Mouse (Mus musculus) thymus, adult 2 months (tissue): ENCODE measurements at regions not wholly inside any gene's neighbourhood (a gene's known extent, or its start where the extent isn't known, plus 50 kb on each side); places are given as distances from the start of the nearest gene placed in this dataset.

Experiments used
- CTCF ChIP-seq: fragments of 200-500 bp; IDR thresholded peaks from 2 replicates; pipeline ENCODE4 v1.5.1; 2012; ENCODE audit warnings: mild to moderate bottlenecking, control low read depth, low read length, moderate library complexity, borderline replicate concordance; ENCODE audit not compliant: control insufficient read depth, poor library complexity, insufficient read depth; ENCODE audit errors: extremely low read depth
- POLR2A ChIP-seq: fragments of 200-500 bp; IDR thresholded peaks from 2 replicates; pipeline ENCODE4 v1.6.1; 2012; ENCODE audit warnings: mild to moderate bottlenecking, low read length, control low read depth, moderate library complexity; ENCODE audit not compliant: control insufficient read depth, poor library complexity, insufficient read depth; ENCODE audit errors: extremely low read depth

DNA sequence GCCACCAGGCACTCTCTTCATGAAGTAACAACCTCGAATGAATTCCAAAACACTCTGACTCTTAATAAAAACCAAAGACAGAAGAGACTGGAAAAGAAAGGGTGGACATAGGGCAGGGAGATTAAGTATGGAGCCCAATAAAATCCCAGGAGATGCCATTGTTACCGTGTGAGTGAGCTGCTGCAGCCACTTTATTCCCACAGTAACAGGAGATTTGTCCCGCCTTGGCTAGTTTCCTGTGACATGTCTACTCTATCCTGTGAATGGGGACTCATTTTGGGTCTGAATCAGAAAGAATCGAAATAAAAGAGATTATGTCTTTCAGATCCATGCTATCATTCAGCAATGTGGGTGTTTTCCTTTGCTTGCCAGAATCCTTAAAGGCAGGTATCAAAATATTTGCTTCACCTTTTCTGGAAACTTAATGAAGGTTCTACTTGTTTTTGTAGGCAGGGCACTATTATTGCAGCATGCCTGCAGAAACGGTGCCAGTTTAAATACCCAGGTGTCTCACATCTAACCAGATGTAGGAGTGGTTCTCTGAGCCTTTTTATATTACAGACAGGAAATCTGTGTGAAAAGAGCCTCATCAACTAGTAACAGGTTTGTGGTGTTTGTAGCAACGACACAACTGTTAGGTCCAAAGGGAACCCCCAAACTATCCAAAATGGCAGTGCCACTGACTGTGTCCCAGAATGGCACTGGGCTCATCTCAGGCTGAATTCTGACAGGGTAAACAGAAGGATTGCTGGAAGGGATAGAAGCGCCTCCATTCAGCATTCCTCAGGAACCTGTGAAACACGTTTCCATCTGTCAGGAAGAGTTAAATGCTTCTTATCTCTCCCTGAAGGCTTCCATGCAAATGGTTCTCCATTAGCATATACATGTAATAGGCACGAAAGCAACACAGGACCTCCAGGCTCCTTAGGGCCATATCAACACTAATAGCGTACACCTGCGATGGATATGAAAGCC, 55.5 kb upstream of the Chd2 start:
- no peak for TF ChIP-seq CTCF
- TF ChIP-seq POLR2A: no peak
